Mouse (Mus musculus): ENCODE results near the gene Brca1. TPM values are rescaled to one million over a fixed set of nuclear protein-coding genes. Genes with fewer than 3 reads are reported as not detected.
"Not testable (repeated sequence)": the region's sequence is repeated elsewhere in the genome, so short reads cannot be mapped to it uniquely, and the experiment has no call there.

The Brca1 gene
- total and polyA plus RNA-seq, 3 experiments = 0.20 to 1.3 (median 0.84) TPM

GRCm38 (mm10) chr11:101449596-101449995, 102.2 kb downstream of the Brca1 start:
- DNase-seq = not testable (repeated sequence)

GRCm38 (mm10) chr11:101448899-101449298, 102.9 kb downstream of the Brca1 start:
- no peak for DNase-seq

GRCm38 (mm10) chr11:101448274-101448746, 103.4 kb downstream of the Brca1 start, which contains the start of gene Ifi35:
Gene Ifi35 (plus strand): TSS chr11:101448407.
- DNase-seq = peak; percentile 91

- DNase-seq = no peak
Measured at GRCm38 (mm10) chr11:101447786-101448185, 104.0 kb downstream of the Brca1 start.

GRCm38 (mm10) chr11:101446860-101447259, 104.9 kb downstream of the Brca1 start:
- not testable (repeated sequence) for DNase-seq

- no peak for DNase-seq
Measured at GRCm38 (mm10) chr11:101446319-101446718, 105.4 kb downstream of the Brca1 start.

- no peak for DNase-seq
Measured at GRCm38 (mm10) chr11:101442760-101443159, 109.0 kb downstream of the Brca1 start.

- DNase-seq = peak; percentile 98
Measured at GRCm38 (mm10) chr11:101442127-101442693, 109.5 kb downstream of the Brca1 start, which contains the start of gene Rpl27. Gene Rpl27 (plus strand): TSS chr11:101442298.

GRCm38 (mm10) chr11:101441450-101442126, 110.2 kb downstream of the Brca1 start:
- not testable (repeated sequence) for DNase-seq

Other genes with a start within 250 kb of the Brca1 start
- 100 to 1,000 TPM; 107 to 160 TPM for gene Becn1, start 249.7 kb downstream of the Brca1 start, total RNA-seq (2021)
- gene Becn1, start 249.7 kb downstream of the Brca1 start, polyA plus RNA-seq (2012; rRNA removed) = 81.6 and 126 TPM in 2 replicates
- 100 to 1,000 TPM; 129 to 161 TPM for gene Psme3, start 235.7 kb downstream of the Brca1 start, total RNA-seq (2021)
- 31.7 and 45.2 TPM in 2 replicates for gene Psme3, start 235.7 kb downstream of the Brca1 start, polyA plus RNA-seq (2012; rRNA removed)
- gene Aoc2, start 226.9 kb downstream of the Brca1 start, total RNA-seq (2021) = 1 to 10 TPM; 4.9 to 5.5 TPM
- 6.3 and 7.7 TPM in 2 replicates for gene Aoc2, start 226.9 kb downstream of the Brca1 start, polyA plus RNA-seq (2012; rRNA removed)
- 10 to 100 TPM; 48.4 to 76.6 TPM for gene Aoc3, start 221.3 kb downstream of the Brca1 start, total RNA-seq (2021)
- 69.3 and 101 TPM in 2 replicates for gene Aoc3, start 221.3 kb downstream of the Brca1 start, polyA plus RNA-seq (2012; rRNA removed)
- 10 to 100 TPM in 1 of 2 experiments, 1 to 10 TPM in 1; 1.8 to 24.0 TPM for gene G6pc, start 184.4 kb downstream of the Brca1 start, total RNA-seq (2021)
- 0.13 and 0.26 TPM in 2 replicates for gene G6pc, start 184.4 kb downstream of the Brca1 start, polyA plus RNA-seq (2012; rRNA removed)
- gene Aarsd1, start 134.3 kb downstream of the Brca1 start, total RNA-seq (2021) = 10 to 100 TPM; 21.8 to 38.2 TPM
- gene Aarsd1, start 134.3 kb downstream of the Brca1 start, polyA plus RNA-seq (2012; rRNA removed) = 25.0 and 28.1 TPM in 2 replicates
- gene Gm27029, start 127.2 kb downstream of the Brca1 start, total RNA-seq (2021) = 1 to 10 TPM; 1.9 to 5.6 TPM
- gene Gm27029, start 127.2 kb downstream of the Brca1 start, polyA plus RNA-seq (2012; rRNA removed) = 0.24 TPM in 1 of 2 replicates, not detected in the other
- 10 to 100 TPM; 23.7 to 24.4 TPM for gene Rundc1, start 126.9 kb downstream of the Brca1 start, total RNA-seq (2021)
- gene Rundc1, start 126.9 kb downstream of the Brca1 start, polyA plus RNA-seq (2012; rRNA removed) = 22.0 and 22.1 TPM in 2 replicates
- gene Ptges3l, start 126.6 kb downstream of the Brca1 start, total RNA-seq (2021) = 1 to 10 TPM; 2.1 to 4.3 TPM
- gene Ptges3l, start 126.6 kb downstream of the Brca1 start, polyA plus RNA-seq (2012; rRNA removed) = 0.93 and 1.1 TPM in 2 replicates
- gene Rpl27, start 109.7 kb downstream of the Brca1 start, total RNA-seq (2021) = 10 to 100 TPM; 34.0 to 75.2 TPM
- 133 and 183 TPM in 2 replicates for gene Rpl27, start 109.7 kb downstream of the Brca1 start, polyA plus RNA-seq (2012; rRNA removed)
- 10 to 100 TPM; 33.2 to 40.5 TPM for gene Ifi35, start 103.5 kb downstream of the Brca1 start, total RNA-seq (2021)
- gene Ifi35, start 103.5 kb downstream of the Brca1 start, polyA plus RNA-seq (2012; rRNA removed) = 32.3 and 44.1 TPM in 2 replicates
- gene Rnd2, start 87.0 kb downstream of the Brca1 start, total RNA-seq (2021) = 10 to 100 TPM in 1 of 2 experiments, 1 to 10 TPM in 1; 6.0 to 12.9 TPM
- gene Rnd2, start 87.0 kb downstream of the Brca1 start, polyA plus RNA-seq (2012; rRNA removed) = 6.0 and 11.3 TPM in 2 replicates
- 100 to 1,000 TPM in 1 of 2 experiments, 10 to 100 TPM in 1; 95.6 to 189 TPM for gene Vat1, start 85.7 kb downstream of the Brca1 start, total RNA-seq (2021)
- gene Vat1, start 85.7 kb downstream of the Brca1 start, polyA plus RNA-seq (2012; rRNA removed) = 151 and 157 TPM in 2 replicates
- 100 to 1,000 TPM; 130 to 134 TPM for gene Nbr1, start 194 bp upstream of the Brca1 start, total RNA-seq (2021)
- gene Nbr1, start 194 bp upstream of the Brca1 start, polyA plus RNA-seq (2012; rRNA removed) = 121 and 141 TPM in 2 replicates
- gene Tmem106a, start 30.3 kb upstream of the Brca1 start, total RNA-seq (2021) = 10 to 100 TPM; 14.4 to 17.0 TPM
- 25.1 and 28.6 TPM in 2 replicates for gene Tmem106a, start 30.3 kb upstream of the Brca1 start, polyA plus RNA-seq (2012; rRNA removed)
- not detected for gene Gm11634, start 47.3 kb upstream of the Brca1 start, total RNA-seq (2021)
- gene Gm11634, start 47.3 kb upstream of the Brca1 start, polyA plus RNA-seq (2012; rRNA removed) = not detected in 2 replicates
- gene Rdm1, start 75.2 kb upstream of the Brca1 start, total RNA-seq (2021) = 10 to 100 TPM; 28.7 to 29.8 TPM
- gene Rdm1, start 75.2 kb upstream of the Brca1 start, polyA plus RNA-seq (2012; rRNA removed) = 17.5 and 19.9 TPM in 2 replicates
- 10 to 100 TPM; 10.8 to 16.6 TPM for gene Arl4d, start 113.6 kb upstream of the Brca1 start, total RNA-seq (2021)
- gene Arl4d, start 113.6 kb upstream of the Brca1 start, polyA plus RNA-seq (2012; rRNA removed) = 4.0 and 4.8 TPM in 2 replicates
- gene Dhx8, start 181.0 kb upstream of the Brca1 start, total RNA-seq (2021) = 10 to 100 TPM; 25.0 to 28.6 TPM
- 4.9 and 5.8 TPM in 2 replicates for gene Dhx8, start 181.0 kb upstream of the Brca1 start, polyA plus RNA-seq (2012; rRNA removed)
- 1 to 10 TPM in 1 of 2 experiments, under 1 TPM in 1; 0.58 to 1.9 TPM for gene Etv4, start 233.4 kb upstream of the Brca1 start, total RNA-seq (2021)
- 3.4 and 4.7 TPM in 2 replicates for gene Etv4, start 233.4 kb upstream of the Brca1 start, polyA plus RNA-seq (2012; rRNA removed)